ENCODE assay signal across 8 mouse cellular contexts in the genomic region with DNA sequence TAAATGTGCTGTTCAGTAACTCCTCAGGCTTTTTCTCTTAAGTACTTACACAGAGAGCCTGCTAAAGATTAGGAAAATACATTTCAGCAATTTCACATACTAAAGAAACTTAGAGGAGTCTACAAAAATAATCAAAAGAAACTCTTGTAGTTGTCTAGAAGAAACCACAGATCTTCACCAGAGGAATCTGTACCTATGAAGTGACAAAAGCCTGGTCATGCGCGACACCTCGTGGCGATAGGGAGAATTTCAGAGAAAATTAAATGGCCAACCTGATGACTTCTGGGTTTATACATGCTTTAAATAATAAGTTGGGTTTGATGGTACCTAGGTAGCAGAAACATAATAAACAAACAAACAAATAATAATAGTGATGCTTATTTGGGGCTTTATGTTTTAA.
A peak's percentile ranks its signal among the peaks of the same experiment; 100 is the strongest.
DNase-seq lines count a peak whose midpoint lies in the region; ATAC-seq lines count a peak whose summit lies in the region.

No protein-coding gene starts in this region.

- H3K27me3 ChIP-seq in midbrain, embryonic 10.5 days (ENCODE audit: low read depth, poor library complexity, severe bottlenecking) = no peaks in the 10 kb centered on the region
- H3K27me3 ChIP-seq in midbrain, embryonic 13.5 days = no peaks in the 10 kb centered on the region
- H3K27me3 ChIP-seq in embryonic facial prominence, embryonic 10.5 days (replicated peaks; ENCODE audit: low read depth, poor library complexity, severe bottlenecking) = no peaks in the 10 kb centered on the region
- no peaks in the 10 kb centered on the region for H3K27me3 ChIP-seq in hindbrain, embryonic 14.5 days (ENCODE audit: control insufficient read depth, insufficient read depth, low read length)
- H3K27me3 ChIP-seq in midbrain, embryonic 16.5 days (ENCODE audit: control insufficient read depth, insufficient read depth, low read depth, low read length) = no peaks in the 10 kb centered on the region

- no peaks in the 10 kb centered on the region for H3K36me3 ChIP-seq in midbrain, embryonic 10.5 days
- no peaks in the 10 kb centered on the region for H3K36me3 ChIP-seq in midbrain, embryonic 13.5 days
- no peaks in the 10 kb centered on the region for H3K36me3 ChIP-seq in embryonic facial prominence, embryonic 10.5 days (replicated peaks)
- no peaks in the 10 kb centered on the region for H3K36me3 ChIP-seq in hindbrain, embryonic 14.5 days (replicated peaks; ENCODE audit: control insufficient read depth, insufficient read depth)
- H3K36me3 ChIP-seq in midbrain, embryonic 16.5 days (ENCODE audit: control insufficient read depth, insufficient read depth, low read length) = no peaks in the 10 kb centered on the region

- WGBS in midbrain, embryonic 10.5 days = under 1% methylated on average over 4 of the region's 4 CpGs
- WGBS in midbrain, embryonic 13.5 days = 1% methylated on average over 4 of the region's 4 CpGs
- 2% methylated on average over 4 of the region's 4 CpGs for WGBS in embryonic facial prominence, embryonic 10.5 days
- 3% methylated on average over 4 of the region's 4 CpGs for WGBS in hindbrain, embryonic 14.5 days
- 1% methylated on average over 4 of the region's 4 CpGs for WGBS in midbrain, embryonic 16.5 days

- peak; percentile 25 for DNase-seq in midbrain, embryonic 10.5 days (ENCODE audit: low spot score)
- DNase-seq in adrenal gland, adult 8-10 months = peak; percentile 16
- peak; percentile 51 for DNase-seq in embryonic facial prominence, embryonic 10.5 days (ENCODE audit: low spot score)
- peak; percentile 82 for DNase-seq in hindbrain, embryonic 14.5 days (ENCODE audit: low spot score)
- peak; percentile 47 to 55 for DNase-seq in left cerebral cortex, adult 18-20 months (ENCODE audit: low spot score in 2 of 2)
- DNase-seq in urinary bladder, postnatal 25 days (ENCODE audit: low spot score) = peak; percentile 25

- no peaks in the 10 kb centered on the region for H3K4me1 ChIP-seq in midbrain, embryonic 10.5 days
- no peaks in the 10 kb centered on the region for H3K4me1 ChIP-seq in midbrain, embryonic 13.5 days (replicated peaks)
- no peaks in the 10 kb centered on the region for H3K4me1 ChIP-seq in embryonic facial prominence, embryonic 10.5 days
- no peaks in the 10 kb centered on the region for H3K4me1 ChIP-seq in hindbrain, embryonic 14.5 days (replicated peaks; ENCODE audit: control insufficient read depth, insufficient read depth, low read length)
- H3K4me1 ChIP-seq in midbrain, embryonic 16.5 days (ENCODE audit: control insufficient read depth, insufficient read depth, low read length) = no peaks in the 10 kb centered on the region

- no peak overlapping the region for H3K27ac ChIP-seq in midbrain, embryonic 10.5 days (replicated peaks)
- no peak overlapping the region for H3K27ac ChIP-seq in midbrain, embryonic 13.5 days
- no peak overlapping the region for H3K27ac ChIP-seq in embryonic facial prominence, embryonic 10.5 days (replicated peaks)
- no peak overlapping the region for H3K27ac ChIP-seq in hindbrain, embryonic 14.5 days
- no peak overlapping the region for H3K27ac ChIP-seq in midbrain, embryonic 16.5 days (ENCODE audit: low read length)

- H3K9ac ChIP-seq in midbrain, embryonic 13.5 days (replicated peaks) = no peak overlapping the region
- H3K9ac ChIP-seq in hindbrain, embryonic 14.5 days = no peak overlapping the region
- H3K9ac ChIP-seq in midbrain, embryonic 16.5 days (ENCODE audit: low read depth, low read length) = no peak overlapping the region

- no peak overlapping the region for H3K4me2 ChIP-seq in midbrain, embryonic 13.5 days (replicated peaks)
- H3K4me2 ChIP-seq in hindbrain, embryonic 14.5 days (replicated peaks) = no peak overlapping the region
- no peak overlapping the region for H3K4me2 ChIP-seq in midbrain, embryonic 16.5 days (ENCODE audit: low read length)

- ATAC-seq in midbrain, embryonic 13.5 days = no peak
- ATAC-seq in hindbrain, embryonic 14.5 days (ENCODE audit: low FRiP score) = no peak; the same call in 1 of the 2 replicates
- ATAC-seq in midbrain, embryonic 16.5 days = peak; percentile 42; the same call in 1 of the 2 replicates

- H3K9me3 ChIP-seq in midbrain, embryonic 10.5 days (replicated peaks) = no peaks in the 10 kb centered on the region
- no peaks in the 10 kb centered on the region for H3K9me3 ChIP-seq in midbrain, embryonic 13.5 days
- H3K9me3 ChIP-seq in embryonic facial prominence, embryonic 10.5 days = no peaks in the 10 kb centered on the region
- no peaks in the 10 kb centered on the region for H3K9me3 ChIP-seq in hindbrain, embryonic 14.5 days (ENCODE audit: control insufficient read depth, low read length)
- H3K9me3 ChIP-seq in midbrain, embryonic 16.5 days (replicated peaks; ENCODE audit: control insufficient read depth, low read length, poor library complexity, severe bottlenecking) = no peaks in the 10 kb centered on the region

- H3K4me3 ChIP-seq in midbrain, embryonic 10.5 days = no peak overlapping the region
- H3K4me3 ChIP-seq in midbrain, embryonic 13.5 days (replicated peaks) = no peak overlapping the region
- no peak overlapping the region for H3K4me3 ChIP-seq in embryonic facial prominence, embryonic 10.5 days
- H3K4me3 ChIP-seq in hindbrain, embryonic 14.5 days (replicated peaks; ENCODE audit: low read length) = no peak overlapping the region
- H3K4me3 ChIP-seq in midbrain, embryonic 16.5 days (ENCODE audit: low read depth, low read length) = no peak overlapping the region

Comparison
In these comparisons a context has a peak if more than half of its experiments do, and no peak if none do; other contexts are left out.
1. DNase-seq: peak in every context shown above with its lines; median percentile 82 in hindbrain, embryonic 14.5 days; 51 in embryonic facial prominence, embryonic 10.5 days; 51 in left cerebral cortex, adult 18-20 months; 25 in midbrain, embryonic 10.5 days; 25 in urinary bladder, postnatal 25 days; 16 in adrenal gland, adult 8-10 months.